Mouse (Mus musculus) layer of hippocampus, postnatal 10 days (tissue): ENCODE results near the gene Smarce1. TPM values are rescaled to one million over a fixed set of nuclear protein-coding genes. Genes with fewer than 3 reads are reported as not detected.
"Not testable (repeated sequence)": the region's sequence is repeated elsewhere in the genome, so short reads cannot be mapped to it uniquely, and the experiment has no call there.

Experiments used
- DNase-seq, 2 experiments: peaks; one replicate each; pipeline ENCODE4 v3.0.0; 2021; ENCODE audit warnings: low spot score in 2 of 2
- long read RNA-seq: library from polyadenylated mRNA; stranded (forward); transcript quantifications from one replicate; pipeline ENCODE4 v2.0.0, GENCODE M21; 2023
- total RNA-seq, 2 experiments: library from RNA; stranded (reverse); gene quantifications; 2 replicates each; pipeline ENCODE4 v1.2.3; 2021

The Smarce1 gene
- 10 to 100 TPM; 90.7 to 93.3 TPM for total RNA-seq
- long read RNA-seq, transcript Smarce1-201 (11 exons, 2,919 nt) = major isoform, 21 of 48 reads
- long read RNA-seq, partial matches to known transcripts = 3 of 48 reads
- long read RNA-seq, other reads (novel, unspliced or antisense) = 23 of 48 reads

DNA sequence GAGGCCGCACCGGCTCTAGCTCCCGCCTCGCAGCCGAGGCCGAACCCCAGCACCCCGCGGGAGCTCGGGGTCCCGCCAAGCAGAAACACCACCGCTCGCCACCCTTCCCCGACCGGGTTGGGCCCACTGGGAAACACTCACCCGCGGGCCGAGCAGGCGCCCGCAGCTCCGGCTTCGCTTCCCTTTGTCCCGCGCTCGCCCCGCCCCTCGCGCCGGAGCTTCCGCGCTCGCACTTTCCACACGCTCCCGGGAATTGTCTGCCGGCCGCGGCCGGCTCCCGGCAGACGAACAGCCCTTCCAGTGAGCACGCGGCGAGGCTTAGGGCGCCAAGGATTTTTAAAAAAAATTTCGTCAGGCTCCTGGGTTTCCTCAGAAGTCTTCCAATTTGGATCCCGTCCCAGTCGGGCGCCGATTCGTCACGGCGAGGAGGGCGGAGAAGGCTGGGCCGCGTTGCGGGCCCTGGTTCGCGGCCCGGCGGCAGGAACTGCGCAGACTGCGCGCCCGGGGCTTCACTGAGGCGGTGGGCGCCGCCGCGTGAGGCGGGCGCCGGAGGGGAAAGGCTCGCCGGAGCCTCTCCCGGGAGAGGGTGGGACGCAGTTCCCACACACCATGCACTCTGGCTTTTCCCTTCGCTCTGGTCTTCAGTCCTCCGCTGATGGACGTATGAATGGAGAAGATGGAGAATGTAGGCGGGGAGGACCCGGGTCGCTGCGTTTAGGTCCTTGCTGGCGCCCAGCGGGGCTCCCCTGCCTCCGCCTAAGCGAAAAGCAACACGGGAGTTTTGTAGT is at the start of gene Smarce1:
Gene Smarce1, minus strand, starts transcription at position 757 of the 788 bp plus-strand sequence.
- peak; percentile 78 to 85 for DNase-seq

GRCm38 (mm10) chr11:99279986-99280385 is 49.2 kb upstream of the Smarce1 start:
- no peak for DNase-seq

DNA sequence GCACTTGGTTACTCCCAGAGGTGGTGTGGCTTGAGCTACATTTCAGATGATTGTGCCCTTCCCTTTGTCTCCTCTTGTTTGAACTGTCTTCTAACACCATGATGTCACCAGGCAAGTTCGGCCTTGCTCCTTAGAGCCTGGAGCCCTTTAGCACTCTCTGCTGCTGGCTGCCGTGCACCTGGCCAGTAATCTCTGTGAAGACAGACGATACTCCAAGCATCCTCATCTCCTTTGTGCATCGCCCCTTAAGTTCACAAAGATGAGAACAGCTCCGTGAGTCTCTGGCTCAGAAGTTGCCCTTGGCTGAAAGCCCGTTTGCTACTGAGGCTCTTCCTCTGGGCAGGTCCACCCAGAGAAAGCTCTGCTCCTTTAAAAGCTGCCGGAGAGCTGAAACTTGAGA is 46.0 kb upstream of the Smarce1 start:
- DNase-seq = no peak

- no peak for DNase-seq
Measured at GRCm38 (mm10) chr11:99275624-99276023, 44.8 kb upstream of the Smarce1 start.

GRCm38 (mm10) chr11:99272721-99273120 is 41.9 kb upstream of the Smarce1 start:
- no peak for DNase-seq

DNA sequence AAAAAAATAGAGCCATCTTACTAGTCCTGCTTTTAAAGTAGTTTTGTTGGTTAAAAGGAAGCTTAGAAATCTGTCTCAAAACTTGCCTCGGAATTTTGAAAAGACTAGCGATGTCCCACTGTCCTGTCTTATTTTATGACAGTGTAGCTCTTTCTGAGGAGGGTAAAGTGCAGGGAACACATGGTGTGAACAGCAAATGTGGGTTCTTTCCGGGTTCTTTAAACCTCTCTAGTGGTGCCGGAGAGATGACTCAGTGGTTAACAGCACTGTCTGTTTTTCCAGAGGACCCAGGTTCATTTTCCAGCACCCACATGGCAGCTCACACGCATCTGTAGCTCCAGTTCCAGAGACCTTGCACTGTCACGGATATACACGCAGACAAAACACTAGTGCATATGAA is 38.4 kb upstream of the Smarce1 start:
- DNase-seq = no peak

- DNase-seq = no peak
Measured at GRCm38 (mm10) chr11:99265796-99266195, 35.0 kb upstream of the Smarce1 start.

DNA sequence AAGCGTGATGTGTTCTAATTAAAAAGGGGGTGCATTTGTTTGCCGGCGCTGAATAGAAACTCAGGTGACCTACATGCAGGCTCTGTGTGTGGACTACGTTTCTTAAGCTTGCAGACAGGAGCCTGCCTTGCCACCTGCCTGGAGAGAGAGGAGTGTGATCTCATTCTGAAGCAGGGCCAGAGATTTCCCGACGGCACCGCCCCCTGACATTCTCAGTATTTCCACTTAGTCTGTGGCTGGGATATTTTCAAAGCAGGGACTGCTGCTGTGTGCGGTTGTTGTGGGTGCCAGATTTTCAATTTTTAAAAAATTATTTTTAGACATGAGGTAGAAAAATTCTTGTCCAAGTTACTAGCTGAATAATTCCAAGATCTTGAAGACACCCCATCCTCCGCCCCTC is 34.4 kb upstream of the Smarce1 start:
- peak in 1 of 2 experiments; percentile 32 for DNase-seq

DNA sequence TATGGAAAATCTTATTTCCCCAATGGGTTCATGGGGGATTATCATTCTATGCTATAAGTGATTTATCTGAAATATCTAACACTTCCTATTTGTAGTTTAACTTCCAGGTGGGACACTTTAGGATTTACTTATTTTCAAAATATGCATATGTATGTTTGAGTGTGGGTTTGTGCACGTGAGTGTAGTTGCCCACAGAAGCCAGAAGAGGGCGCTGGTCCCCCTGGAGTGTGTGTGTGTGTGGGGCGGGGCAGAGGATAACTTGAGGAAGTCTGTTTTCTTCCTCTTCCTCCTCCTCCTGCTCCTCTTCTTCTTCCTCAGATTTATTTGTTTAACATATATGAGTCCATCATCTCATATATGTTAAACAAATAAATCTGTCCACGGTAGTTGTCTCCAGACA is 25.4 kb upstream of the Smarce1 start:
- DNase-seq = no peak

DNA sequence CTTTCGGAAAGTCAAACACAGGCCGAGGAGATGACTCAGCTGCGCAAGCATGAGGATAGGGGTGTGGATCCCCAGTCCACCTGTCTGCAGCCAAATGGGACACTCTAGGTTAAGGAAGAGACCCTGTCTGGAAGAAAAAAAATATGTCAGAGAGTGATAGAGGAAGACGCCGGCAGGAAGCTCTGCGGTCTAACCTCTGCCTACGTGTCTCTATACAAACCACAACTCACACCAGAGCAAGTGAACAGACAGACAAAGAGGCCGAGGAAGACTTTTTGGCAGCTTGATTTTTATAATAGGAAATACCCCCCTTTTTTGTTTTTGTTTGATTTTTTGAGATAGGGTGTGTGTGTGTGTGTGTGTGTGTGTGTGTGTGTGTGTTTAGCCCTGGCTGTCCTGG is 24.5 kb upstream of the Smarce1 start:
- DNase-seq = no peak

DNA sequence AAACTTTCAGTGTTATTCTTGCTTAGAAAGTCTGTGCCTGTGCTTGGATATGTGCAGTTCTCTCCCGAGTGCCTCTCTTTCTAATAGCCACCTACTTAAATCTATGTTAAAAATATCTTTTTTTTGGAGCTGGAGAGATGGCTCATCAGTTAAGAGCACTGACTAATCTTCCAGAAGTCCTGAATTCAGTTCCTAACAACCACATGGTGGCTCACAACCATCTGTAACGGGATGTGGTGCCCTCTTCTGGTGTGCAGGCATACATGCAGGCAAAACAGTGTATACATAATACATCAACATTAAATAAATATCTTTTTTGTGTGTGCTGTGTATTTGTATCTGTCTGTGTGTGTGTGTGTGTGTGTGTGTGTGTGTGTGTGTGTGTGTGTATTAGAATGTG is 23.1 kb upstream of the Smarce1 start:
- DNase-seq = no peak

GRCm38 (mm10) chr11:99252671-99253070 is 21.9 kb upstream of the Smarce1 start:
- DNase-seq = no peak

- DNase-seq = no peak
Measured at GRCm38 (mm10) chr11:99250666-99251065, 19.8 kb upstream of the Smarce1 start.

- DNase-seq = peak; percentile 24 to 35
Measured at GRCm38 (mm10) chr11:99250241-99250640, 19.4 kb upstream of the Smarce1 start.

GRCm38 (mm10) chr11:99249115-99249514 is 18.3 kb upstream of the Smarce1 start:
- DNase-seq = no peak

GRCm38 (mm10) chr11:99247916-99248315 is 17.1 kb upstream of the Smarce1 start:
- DNase-seq = no peak

DNA sequence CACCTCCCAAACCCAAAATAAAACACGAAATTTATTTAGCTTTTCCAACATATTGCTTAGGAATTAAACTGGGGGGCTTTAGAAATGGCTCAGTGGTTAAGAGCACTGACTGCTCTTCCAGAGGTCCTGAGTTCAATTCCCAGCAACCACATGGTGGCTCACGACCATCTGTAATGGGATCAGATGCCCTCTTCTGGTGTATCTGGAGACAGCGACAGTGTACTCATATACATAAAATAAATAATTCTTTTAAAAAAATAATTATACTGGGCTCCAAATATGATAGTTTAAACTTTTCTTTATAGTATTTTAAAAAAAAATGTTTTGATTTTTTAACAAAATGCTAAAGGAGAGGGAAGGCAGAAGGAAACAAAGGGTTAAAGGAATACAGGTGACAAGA is 13.7 kb upstream of the Smarce1 start:
- DNase-seq = not testable (repeated sequence)

- peak; percentile 21 to 39 for DNase-seq
Measured at GRCm38 (mm10) chr11:99243820-99244374, 13.1 kb upstream of the Smarce1 start, which contains the start of gene Krt222. Krt222 (minus strand) TSS chr11:99244085.

GRCm38 (mm10) chr11:99243200-99243819 is 12.5 kb upstream of the Smarce1 start:
- DNase-seq = no peak

GRCm38 (mm10) chr11:99242056-99242455 is 11.2 kb upstream of the Smarce1 start:
- no peak for DNase-seq

DNA sequence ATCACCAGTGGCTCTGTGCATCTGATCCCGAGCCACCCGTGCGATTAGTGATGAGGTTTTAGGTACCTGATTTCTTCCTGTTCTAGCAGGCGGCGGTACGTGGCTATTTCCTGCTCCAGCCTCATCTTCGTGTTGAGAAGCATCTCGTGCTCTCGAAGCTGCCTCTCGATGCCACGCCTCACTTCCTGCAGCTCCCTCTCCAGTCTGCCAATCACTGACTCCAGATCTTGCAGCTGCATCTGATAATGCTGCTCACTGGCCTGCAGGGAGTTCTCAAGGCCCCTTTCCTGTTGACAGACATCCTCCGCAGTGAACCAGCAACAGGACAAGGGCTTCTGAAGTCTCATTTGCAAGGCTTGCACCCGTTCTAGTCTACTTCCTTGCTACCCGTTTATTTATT is 7.7 kb upstream of the Smarce1 start:
- no peak for DNase-seq
